Mouse (Mus musculus) heart, postnatal 0 days (tissue): ENCODE data around the gene Fam206a. TPM values are rescaled to one million over a fixed set of nuclear protein-coding genes. Genes with fewer than 3 reads are reported as not detected.

Source experiments
- ATAC-seq: fragments of 200-750 bp; cut with Nextera tagmentation; 2 replicates; pipeline ENCODE4 v1.8.0; 2017; ENCODE audit warnings: low read depth, moderate number of reproducible peaks, moderate library complexity; ENCODE audit not compliant: insufficient read depth
- DNase-seq: peaks from one replicate; pipeline ENCODE4 v3.0.0-alpha.2; 2016; ENCODE audit warnings: low spot score
- H3K27ac ChIP-seq: fragments of 300-500 bp; sonication (generic); 2 replicates; pipeline ENCODE4 v1.5.1; 2014; ENCODE audit warnings: low read depth, mild to moderate bottlenecking
- H3K27me3 ChIP-seq: fragments of 300-500 bp; sonication (generic); 2 replicates; pipeline ENCODE4 v1.6.1; 2014; ENCODE audit warnings: low read length, mixed read lengths; ENCODE audit not compliant: control insufficient read depth, insufficient read depth
- H3K36me3 ChIP-seq: fragments of 300-500 bp; sonication (generic); replicated peaks from 2 replicates; pipeline ENCODE4 v1.6.1; 2014; ENCODE audit warnings: low read length, mixed read lengths; ENCODE audit not compliant: control insufficient read depth, insufficient read depth
- H3K4me1 ChIP-seq: fragments of 300-500 bp; sonication (generic); 2 replicates; pipeline ENCODE4 v1.6.1; 2014; ENCODE audit warnings: antibody characterized with exemption; ENCODE audit not compliant: control insufficient read depth, insufficient read depth
- H3K4me2 ChIP-seq: fragments of 300-500 bp; sonication (generic); 2 replicates; pipeline ENCODE4 v1.6.1; 2014; ENCODE audit warnings: low read depth, mild to moderate bottlenecking, low read length, moderate library complexity
- H3K4me3 ChIP-seq: fragments of 300-500 bp; sonication (generic); 2 replicates; pipeline ENCODE4 v1.5.1; 2014; ENCODE audit warnings: low read depth, low read length
- H3K9ac ChIP-seq: fragments of 300-500 bp; sonication (generic); replicated peaks from 2 replicates; pipeline ENCODE4 v1.6.1; 2014; ENCODE audit warnings: low read depth, low read length, mixed read lengths
- H3K9me3 ChIP-seq: fragments of 300-500 bp; sonication (generic); replicated peaks from 2 replicates; pipeline ENCODE4 v1.6.1; 2016; ENCODE audit warnings: low read length; ENCODE audit not compliant: control insufficient read depth
- CTCF ChIP-seq: IDR thresholded peaks from 2 replicates; pipeline ENCODE4 v1.5.1; 2016; ENCODE audit warnings: antibody characterized with exemption, control low read depth, low read depth
- EP300 ChIP-seq: IDR thresholded peaks from 2 replicates; pipeline ENCODE4 v1.6.1; 2016; ENCODE audit warnings: antibody characterized with exemption, low read depth
- WGBS: fragments of 180-500 bp; shearing (Covaris S2); extraction: QIAGEN DNeasy Blood & Tissue Kit; methylation state at CpG from one replicate; pipeline ENCODE4 v1.1.7; 2014; 5-methylcytosine and 5-hydroxymethylcytosine counted together
- polyA plus RNA-seq: library from polyadenylated mRNA; unstranded; fragments of >200 nt; fragmentation: Nextera tagmentation; extraction: Ambion mirVana; gene quantifications from 2 replicates; pipeline ENCODE4 v1.2.1, GENCODE M21; 2015
- total RNA-seq: library from RNA; depleted of rRNA; stranded (reverse); fragments of >200 nt; gene quantifications from 2 replicates; pipeline ENCODE4 v1.2.3, GENCODE M21; 2014; ENCODE audit warnings: low replicate concordance

The Fam206a gene
- total and polyA plus RNA-seq, 2 experiments from 2014 or later = 3.9 to 4.0 TPM

- WGBS = 65% methylated on average over 7 of the region's 7 CpGs
- ATAC-seq (no peak), DNase-seq (no peak)
- no peak overlapping the region for H3K9ac ChIP-seq
- H3K36me3 ChIP-seq = peaks cover 91% of the 10 kb centered on the region
- H3K4me1 ChIP-seq = no peaks in the 10 kb centered on the region
- no peak overlapping the region; the same call in 1 of the 2 replicates for H3K27ac ChIP-seq
- no peak overlapping the region for H3K4me3 ChIP-seq
- no peak overlapping the region for H3K4me2 ChIP-seq
- H3K9me3 ChIP-seq = no peaks in the 10 kb centered on the region
- no peaks in the 10 kb centered on the region for H3K27me3 ChIP-seq
- TF ChIP-seq CTCF = no peak
- no peak for TF ChIP-seq EP300
These were observed 33.2 kb upstream of the Fam206a start for GRCm38 (mm10) chr4:56768913-56769312.

DNA sequence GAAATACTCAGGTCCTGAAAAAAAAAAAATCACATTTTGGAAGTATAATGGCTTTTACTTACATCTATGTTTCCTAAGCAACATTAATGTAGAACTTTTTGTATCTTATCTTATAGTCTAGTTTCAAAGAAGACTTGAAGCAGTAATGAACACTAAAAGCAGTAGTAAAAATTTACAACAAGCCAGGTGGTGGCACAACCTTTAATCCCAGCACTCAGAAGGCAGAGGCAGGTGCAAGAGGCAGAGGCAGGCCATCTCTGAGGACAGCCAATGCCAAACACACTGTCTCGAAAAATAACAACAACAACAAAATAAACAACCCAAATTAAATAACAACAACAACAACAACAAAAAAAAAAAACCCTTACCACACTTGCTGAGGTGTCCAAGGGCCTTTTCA, 31.1 kb upstream of the Fam206a start:
- 58% methylated on average over 1 of the region's 1 CpGs for WGBS
- TF ChIP-seq CTCF (no peak), EP300 (no peak)
- H3K27me3 ChIP-seq = no peaks in the 10 kb centered on the region
- peaks cover 86% of the 10 kb centered on the region for H3K36me3 ChIP-seq
- no peaks in the 10 kb centered on the region for H3K4me1 ChIP-seq
- no peak overlapping the region for H3K9ac ChIP-seq
- H3K27ac ChIP-seq = no peak overlapping the region
- H3K4me2 ChIP-seq = no peak overlapping the region
- no peak overlapping the region for H3K4me3 ChIP-seq
- DNase-seq (no peak), ATAC-seq (no peak)
- H3K9me3 ChIP-seq = no peaks in the 10 kb centered on the region

DNA sequence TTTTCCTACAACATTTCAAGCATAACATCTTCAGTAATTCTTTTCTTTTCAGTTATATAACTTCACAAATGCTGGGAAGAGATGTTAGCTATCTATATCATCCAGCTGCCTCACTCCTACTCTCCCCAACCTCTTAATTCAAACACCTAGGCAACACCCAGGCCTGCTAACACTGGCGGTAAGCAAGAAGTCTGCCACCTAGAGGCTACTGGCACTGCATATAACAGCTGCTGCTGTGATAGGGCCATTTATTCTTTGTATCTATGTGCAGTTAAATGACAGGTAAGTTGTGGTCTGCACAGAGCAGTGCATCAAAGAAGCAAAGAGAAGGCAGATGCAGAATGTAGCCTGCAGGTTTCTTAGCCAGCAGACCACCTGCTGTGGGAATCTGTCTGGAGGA, 10.8 kb upstream of the Fam206a start:
- H3K36me3 ChIP-seq = peaks cover 92% of the 10 kb centered on the region
- no peak for ATAC-seq
- WGBS = 39% methylated on average over 1 of the region's 1 CpGs

DNA sequence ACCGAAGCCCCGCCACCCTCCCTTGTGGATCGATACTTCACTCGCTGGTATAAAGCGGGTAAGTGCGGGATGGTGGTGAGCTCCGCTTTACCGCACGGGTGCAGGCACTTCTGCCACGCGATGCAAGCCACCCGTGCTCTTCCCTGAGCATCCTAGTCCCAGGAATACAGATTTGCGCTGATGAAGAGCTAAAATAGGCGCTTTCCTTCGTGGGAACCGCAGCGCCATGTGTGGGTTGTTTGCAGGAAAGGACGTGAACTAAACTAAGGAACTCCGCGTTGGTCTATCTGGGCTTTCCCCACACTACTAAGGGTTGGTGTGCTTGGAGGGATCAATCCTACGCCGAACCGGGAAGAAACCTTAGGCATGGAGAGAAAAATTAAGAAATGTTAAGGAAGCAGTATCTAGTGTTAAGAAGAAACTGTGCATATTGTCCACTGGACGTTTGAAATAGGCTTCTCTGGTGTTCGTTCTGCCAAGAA, 565 bp downstream of the Fam206a start:
- WGBS = 2% methylated on average over 25 of the region's 25 CpGs
- TF ChIP-seq EP300 (no peak), CTCF (no peak)
- Histone ChIP-seq H3K9me3 (no peaks in the 10 kb centered on the region), H3K9ac (peak overlapping the region; percentile 78), H3K4me3 (peak overlapping the region; percentile 86), H3K36me3 (peaks cover 42% of the 10 kb centered on the region), H3K27me3 (no peaks in the 10 kb centered on the region), H3K27ac (0 out of 2 replicates have a peak overlapping the region, but pooled peaks have one; percentile 62), H3K4me2 (peak overlapping the region; percentile 91), H3K4me1 (peaks cover 18% of the 10 kb centered on the region)
- no peak for DNase-seq
- peak; percentile 5; the same call in 1 of the 2 replicates for ATAC-seq

More for the DNA sequence above, 10.8 kb upstream of the Fam206a start:
- Histone ChIP-seq H3K4me2 (no peak overlapping the region), H3K9ac (no peak overlapping the region), H3K4me1 (no peaks in the 10 kb centered on the region), H3K4me3 (no peak overlapping the region), H3K27me3 (no peaks in the 10 kb centered on the region), H3K27ac (no peak overlapping the region), H3K9me3 (no peaks in the 10 kb centered on the region)
- peak; percentile 47 for TF ChIP-seq CTCF
- TF ChIP-seq EP300 = no peak
- no peak for DNase-seq

GRCm38 (mm10) chr4:56809050-56809449, 6.9 kb downstream of the Fam206a start:
- H3K4me1 ChIP-seq = no peaks in the 10 kb centered on the region
- peaks cover 37% of the 10 kb centered on the region for H3K36me3 ChIP-seq
- no peaks in the 10 kb centered on the region for H3K27me3 ChIP-seq
- no peak overlapping the region for H3K4me2 ChIP-seq
- ATAC-seq = no peak
- 85% methylated on average over 4 of the region's 4 CpGs for WGBS
- no peak overlapping the region for H3K4me3 ChIP-seq
- no peak overlapping the region for H3K9ac ChIP-seq
- DNase-seq = no peak
- TF ChIP-seq EP300 (no peak), CTCF (no peak)
- no peak overlapping the region for H3K27ac ChIP-seq
- no peaks in the 10 kb centered on the region for H3K9me3 ChIP-seq

- no peak for ATAC-seq
- 65% methylated on average over 3 of the region's 3 CpGs for WGBS
- H3K36me3 ChIP-seq = peaks cover 30% of the 10 kb centered on the region
- no peak for DNase-seq
- H3K27me3 ChIP-seq = no peaks in the 10 kb centered on the region
- no peak overlapping the region for H3K27ac ChIP-seq
- no peak overlapping the region for H3K4me3 ChIP-seq
- H3K4me2 ChIP-seq = no peak overlapping the region
- H3K4me1 ChIP-seq = no peaks in the 10 kb centered on the region
- no peak overlapping the region for H3K9ac ChIP-seq
- no peaks in the 10 kb centered on the region for H3K9me3 ChIP-seq
- TF ChIP-seq CTCF (no peak), EP300 (no peak)
These were observed 9.5 kb downstream of the Fam206a start for GRCm38 (mm10) chr4:56811642-56812041.
